Mouse (Mus musculus) lung, adult 2 months (tissue): ENCODE measurements around the gene Agl. TPM values are rescaled to one million over a fixed set of nuclear protein-coding genes. Genes with fewer than 3 reads are reported as not detected.

ENCODE experiments used
- DNase-seq: peaks from one replicate; pipeline ENCODE4 v3.0.0; 2022
- H3K4me1 ChIP-seq: fragments of 200-500 bp; 2 replicates; pipeline ENCODE4 v1.6.1; 2011; ENCODE audit warnings: low read length; ENCODE audit not compliant: control insufficient read depth, insufficient read depth
- H3K4me3 ChIP-seq: fragments of 200-500 bp; replicated peaks from 2 replicates; pipeline ENCODE3; 2011; ENCODE audit warnings: low read depth, mild to moderate bottlenecking, control low read depth, low read length; ENCODE audit errors: extremely low read depth
- CTCF ChIP-seq: fragments of 200-500 bp; IDR thresholded peaks from 2 replicates; pipeline ENCODE4 v1.5.1; 2011; ENCODE audit warnings: mild to moderate bottlenecking, low read length, control low read depth; ENCODE audit not compliant: insufficient read depth
- POLR2A ChIP-seq: fragments of 200-500 bp; IDR thresholded peaks from 2 replicates; pipeline ENCODE4 v1.6.1; 2011; ENCODE audit warnings: low read depth, mild to moderate bottlenecking, control low read depth, low read length, borderline replicate concordance; ENCODE audit errors: extremely low read depth
- WGBS: fragments of 180-500 bp; shearing (Covaris S2); methylation state at CpG from one replicate; pipeline ENCODE4 v1.1.7; 2018; 5-methylcytosine and 5-hydroxymethylcytosine counted together
- polyA plus RNA-seq: library from polyadenylated mRNA; depleted of rRNA; stranded (reverse); fragments of >200 nt; gene quantifications from 2 replicates; pipeline ENCODE4 v1.2.3, GENCODE M21; 2012; rRNA removed

The Agl gene
- polyA plus RNA-seq: 4.2 and 9.2 TPM in 2 replicates

DNA sequence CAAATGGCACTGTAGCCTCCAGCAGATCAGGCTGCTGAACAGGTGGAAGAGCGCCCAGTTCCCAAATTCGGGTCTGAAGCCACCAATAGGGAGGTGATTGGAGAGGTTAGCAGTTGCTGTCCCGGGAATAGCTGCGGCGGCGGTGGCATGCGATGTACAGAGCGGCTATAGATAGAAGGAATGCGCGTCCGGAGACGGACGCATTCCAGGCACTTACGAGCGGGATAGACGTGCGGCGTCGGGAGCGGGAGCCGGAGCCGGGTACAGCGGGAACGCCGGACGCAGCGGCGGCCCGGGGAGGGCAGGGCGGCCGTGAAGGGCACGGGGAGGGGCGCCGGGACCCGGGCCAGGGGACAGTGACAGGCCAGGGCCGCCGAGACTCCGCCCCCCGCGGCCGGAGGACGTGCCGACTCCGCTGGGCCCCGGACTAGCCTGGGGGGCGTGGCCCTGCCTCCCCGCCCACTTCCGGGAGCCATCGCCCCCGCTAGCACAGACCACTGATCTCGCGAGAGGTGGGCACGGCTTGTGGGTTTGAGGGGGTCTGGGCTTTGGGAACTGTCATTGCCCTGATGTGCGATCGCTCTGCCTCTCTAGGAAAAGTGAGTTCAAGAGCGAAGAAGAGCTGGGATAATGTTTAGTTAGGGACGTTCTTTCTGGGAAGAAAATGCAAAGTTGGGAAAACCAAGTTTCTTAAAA lies at the start of gene Agl:
Agl (minus strand) TSS at position 356 of the 696 bp plus-strand sequence.
- peak within 1 kb of the TSS; percentile 86 for H3K4me3 ChIP-seq
- WGBS: 1% methylated on average over 57 of the region's 57 CpGs
- TF ChIP-seq POLR2A (peak; percentile 77; the same call in 1 of the 2 replicates), CTCF (no peak)
- peaks cover 4% of the 10 kb centered on the region; the same call in 1 of the 2 replicates for H3K4me1 ChIP-seq
- DNase-seq: peak; percentile 91

DNA sequence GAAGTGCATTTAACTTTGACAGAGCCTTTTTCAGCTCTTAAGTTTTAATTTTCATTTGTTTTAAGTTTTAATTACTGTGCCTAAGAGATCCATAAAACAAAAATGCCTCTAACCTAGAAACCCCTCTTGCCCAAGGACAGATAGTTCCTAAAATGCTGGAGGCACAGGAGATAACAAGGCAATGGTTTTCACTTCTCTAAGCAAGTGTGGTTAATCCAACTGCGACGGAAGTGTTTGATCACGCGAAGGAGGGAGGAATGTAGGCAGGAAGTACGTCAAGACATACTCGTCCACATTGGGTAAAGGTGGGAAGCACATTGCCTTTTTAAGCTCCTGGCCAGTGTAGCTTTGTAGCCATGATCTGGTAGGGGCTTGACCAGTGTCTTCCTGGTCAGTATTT lies 49.6 kb upstream of the Agl start:
- WGBS: 62% methylated on average over 6 of the region's 6 CpGs
- Histone ChIP-seq H3K4me1 (no peaks in the 10 kb centered on the region), H3K4me3 (no peak overlapping the region)
- no peak for DNase-seq
- no peak for TF ChIP-seq POLR2A
- TF ChIP-seq CTCF: no peak

DNA sequence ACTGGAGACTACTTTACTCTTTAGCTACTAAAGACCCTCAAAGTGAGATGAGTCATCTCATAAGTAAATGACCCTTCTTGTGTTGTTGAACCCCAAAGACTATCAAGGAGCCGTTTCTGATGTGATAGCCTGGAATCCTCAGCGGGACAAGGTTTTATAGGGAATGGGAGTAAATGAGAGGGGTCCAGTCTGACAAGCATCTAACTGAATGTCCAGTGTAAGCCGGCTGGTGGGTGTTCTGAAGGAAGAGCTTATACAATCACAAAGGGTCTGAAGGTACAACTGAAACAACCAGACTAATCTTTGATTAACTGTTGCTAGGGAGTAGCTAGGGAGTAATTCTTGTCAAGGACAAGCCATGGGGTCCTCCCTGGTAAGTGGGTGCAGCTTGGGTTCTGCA lies 44.5 kb upstream of the Agl start:
- Histone ChIP-seq H3K4me1 (no peaks in the 10 kb centered on the region; the same call in 1 of the 2 replicates), H3K4me3 (no peak overlapping the region)
- TF ChIP-seq CTCF: no peak
- no peak for TF ChIP-seq POLR2A
- 88% methylated on average over 3 of the region's 3 CpGs for WGBS
- no peak for DNase-seq

DNA sequence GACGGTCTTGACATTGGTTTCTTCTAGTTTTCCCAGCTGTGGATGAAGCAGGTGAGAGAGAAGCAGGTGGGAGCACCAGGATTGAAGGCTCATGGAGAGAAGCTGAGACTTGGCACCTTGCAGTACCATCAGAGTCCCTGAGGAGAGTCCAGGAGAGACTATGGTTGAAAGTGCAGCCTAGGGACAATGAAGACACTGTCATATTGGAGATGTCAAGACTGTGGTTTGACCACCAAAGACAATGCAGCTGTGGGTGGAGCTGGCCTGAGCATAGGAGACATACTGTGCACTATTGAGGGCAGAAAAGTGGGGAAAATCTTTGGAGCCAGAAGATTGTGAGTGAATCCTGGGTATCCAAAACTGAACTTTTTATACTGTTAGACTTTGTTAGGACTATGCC lies 42.4 kb upstream of the Agl start:
- H3K4me3 ChIP-seq: no peak overlapping the region
- DNase-seq: no peak
- no peak for TF ChIP-seq CTCF
- TF ChIP-seq POLR2A: no peak
- 88% methylated on average over 1 of the region's 1 CpGs for WGBS
- no peaks in the 10 kb centered on the region; the same call in 1 of the 2 replicates for H3K4me1 ChIP-seq

GRCm38 (mm10) chr3:116848936-116849335 lies 41.0 kb upstream of the Agl start:
- DNase-seq: no peak
- Histone ChIP-seq H3K4me1 (no peaks in the 10 kb centered on the region; the same call in 1 of the 2 replicates), H3K4me3 (no peak overlapping the region)
- WGBS: 79% methylated on average over 4 of the region's 4 CpGs
- TF ChIP-seq CTCF (no peak), POLR2A (no peak)

DNA sequence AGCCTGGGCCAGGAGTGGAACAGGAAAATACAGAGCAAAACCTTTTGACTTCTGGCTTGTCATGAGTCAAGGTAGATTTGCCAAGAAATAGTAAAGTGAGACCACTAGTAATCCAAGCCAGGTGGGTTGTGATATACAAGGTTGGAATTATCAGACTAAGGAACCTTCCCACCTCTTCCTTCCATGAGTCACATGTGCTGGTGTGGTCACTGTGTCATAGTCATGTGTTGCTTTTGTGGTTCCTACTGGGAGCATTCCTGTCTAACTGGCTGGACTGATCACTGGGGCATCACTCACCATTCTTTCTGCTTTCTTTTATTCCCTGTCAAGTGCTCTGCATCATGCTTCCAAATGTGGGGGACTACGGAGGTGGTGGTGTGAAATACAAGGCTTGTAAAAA lies 40.1 kb upstream of the Agl start:
- WGBS: 97% methylated on average over 1 of the region's 1 CpGs
- no peak for TF ChIP-seq POLR2A

DNA sequence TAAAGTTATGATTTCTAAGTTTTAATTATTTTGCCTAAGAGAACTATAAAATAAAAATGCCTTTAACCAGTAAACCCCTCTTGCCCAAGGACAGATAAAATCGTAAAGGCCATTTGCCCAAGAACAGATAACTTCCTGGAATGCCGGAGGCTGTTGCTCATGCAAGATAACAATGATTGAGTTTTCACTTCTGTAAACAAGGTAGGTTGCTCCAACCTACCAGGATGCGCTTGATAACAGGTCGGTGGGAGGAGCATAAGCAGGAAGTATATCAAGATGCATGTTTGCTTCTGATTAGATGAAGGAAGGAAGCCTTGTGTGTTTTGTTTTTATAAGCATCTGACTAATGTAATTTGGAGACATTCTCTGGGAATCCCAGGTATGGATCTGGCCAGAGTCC lies 38.1 kb upstream of the Agl start:
- Histone ChIP-seq H3K4me3 (no peak overlapping the region), H3K4me1 (no peaks in the 10 kb centered on the region; the same call in 1 of the 2 replicates)
- 35% methylated on average over 4 of the region's 4 CpGs for WGBS
- no peak for TF ChIP-seq CTCF
- no peak for TF ChIP-seq POLR2A
- DNase-seq: no peak

More for the DNA sequence above, 40.1 kb upstream of the Agl start:
- DNase-seq: no peak
- Histone ChIP-seq H3K4me3 (no peak overlapping the region), H3K4me1 (no peaks in the 10 kb centered on the region; the same call in 1 of the 2 replicates)

DNA sequence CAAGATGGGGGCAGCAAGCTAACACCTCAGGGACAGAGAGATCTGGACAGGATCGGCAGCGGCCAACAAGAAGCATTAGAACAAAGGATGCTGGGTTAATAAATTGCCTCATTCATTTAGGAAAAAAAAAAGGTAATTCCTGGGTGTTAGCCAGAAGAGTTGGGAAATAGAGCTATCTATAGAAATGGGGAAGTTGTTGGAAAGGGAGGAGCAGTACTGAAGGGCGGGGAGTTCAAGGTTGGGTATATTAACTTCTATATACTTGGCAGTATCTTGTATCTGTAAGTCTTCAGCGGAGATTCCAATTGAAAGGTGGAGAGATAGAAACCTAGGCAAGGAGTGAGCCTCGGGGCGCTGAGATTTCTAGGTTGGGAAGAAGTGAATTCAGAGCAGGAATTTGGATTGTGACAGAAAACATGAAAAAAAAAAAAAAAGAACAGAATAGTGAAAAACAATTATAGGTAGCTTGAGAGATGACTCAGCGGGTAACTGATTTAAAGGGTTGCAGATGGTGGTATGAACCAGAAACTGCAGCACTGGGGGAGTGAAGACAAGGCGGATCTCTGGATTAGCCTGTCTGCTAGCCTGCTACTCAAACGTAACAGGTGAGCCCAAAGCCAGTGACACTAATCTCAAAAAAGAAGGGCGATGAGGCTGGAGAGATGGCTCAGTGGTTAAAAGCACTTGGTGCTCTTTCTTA lies 37.1 kb upstream of the Agl start:
- no peak overlapping the region for H3K4me3 ChIP-seq
- WGBS: 69% methylated on average over 10 of the region's 10 CpGs
- H3K4me1 ChIP-seq: no peaks in the 10 kb centered on the region; the same call in 1 of the 2 replicates
- DNase-seq: no peak
- TF ChIP-seq CTCF (no peak), POLR2A (no peak)

DNA sequence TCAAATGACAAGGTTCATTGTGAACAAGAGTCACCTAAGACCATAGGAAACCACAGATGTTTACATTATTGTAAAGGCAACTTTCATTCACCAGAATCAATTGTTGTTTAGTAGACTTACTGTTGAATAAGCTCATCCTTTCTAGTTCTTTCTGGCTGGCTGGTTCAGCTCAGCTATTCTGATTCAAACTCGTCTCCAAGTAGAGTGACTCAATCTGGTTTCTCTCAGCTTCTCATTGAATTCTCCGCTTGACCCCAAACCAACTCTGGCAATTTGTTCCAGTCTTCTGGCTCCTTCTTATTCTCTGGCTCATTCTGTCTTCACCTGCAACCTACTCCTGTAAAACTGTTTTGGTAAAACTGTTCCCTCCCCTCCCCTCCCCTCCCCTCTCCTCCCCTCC lies 33.3 kb upstream of the Agl start:
- TF ChIP-seq CTCF (no peak), POLR2A (no peak)
- no peak overlapping the region for H3K4me3 ChIP-seq
- H3K4me1 ChIP-seq: no peaks in the 10 kb centered on the region
- no peak for DNase-seq
- 83% methylated on average over 2 of the region's 2 CpGs for WGBS
